Mouse (Mus musculus) intestine, postnatal 0 days (tissue): ENCODE measurements around the gene Drap1. TPM values are rescaled to one million over a fixed set of nuclear protein-coding genes. Genes with fewer than 3 reads are reported as not detected.

ENCODE experiments used
- ATAC-seq: fragments of 200-750 bp; cut with Nextera tagmentation; 2 replicates; pipeline ENCODE4 v1.8.0; 2017; ENCODE audit warnings: mild to moderate bottlenecking, moderate TSS enrichment, moderate library complexity
- H3K27ac ChIP-seq: fragments of 300-500 bp; sonication (generic); 2 replicates; pipeline ENCODE4 v1.5.1; 2014; ENCODE audit warnings: mild to moderate bottlenecking, low read depth, low read length, moderate library complexity
- H3K27me3 ChIP-seq: fragments of 300-500 bp; sonication (generic); replicated peaks from 2 replicates; pipeline ENCODE4 v1.6.1; 2014; ENCODE audit warnings: low read length, mixed read lengths; ENCODE audit not compliant: control insufficient read depth, insufficient read depth
- H3K36me3 ChIP-seq: fragments of 300-500 bp; sonication (generic); 2 replicates; pipeline ENCODE4 v1.6.1; 2014; ENCODE audit warnings: mild to moderate bottlenecking, moderate library complexity; ENCODE audit not compliant: control insufficient read depth, insufficient read depth
- H3K4me1 ChIP-seq: fragments of 300-500 bp; sonication (generic); replicated peaks from 2 replicates; pipeline ENCODE4 v1.6.1; 2014; ENCODE audit warnings: antibody characterized with exemption, low read length, mixed read lengths; ENCODE audit not compliant: control insufficient read depth, insufficient read depth
- H3K4me2 ChIP-seq: fragments of 300-500 bp; sonication (generic); replicated peaks from 2 replicates; pipeline ENCODE4 v1.6.1; 2014; ENCODE audit warnings: low read depth, mild to moderate bottlenecking, moderate library complexity
- H3K4me3 ChIP-seq: fragments of 300-500 bp; sonication (generic); 2 replicates; pipeline ENCODE4 v1.5.1; 2014; ENCODE audit warnings: low read depth, low read length
- H3K9ac ChIP-seq: fragments of 300-500 bp; sonication (generic); 2 replicates; pipeline ENCODE4 v1.6.1; 2014; ENCODE audit warnings: mild to moderate bottlenecking, low read depth, low read length
- H3K9me3 ChIP-seq: fragments of 300-500 bp; sonication (generic); 2 replicates; pipeline ENCODE4 v1.6.1; 2016; ENCODE audit warnings: mixed run types; ENCODE audit not compliant: control insufficient read depth
- CTCF ChIP-seq: sonication (generic); IDR thresholded peaks from 2 replicates; pipeline ENCODE4 v1.5.1; 2016; ENCODE audit warnings: low read depth, mild to moderate bottlenecking, control low read depth, antibody characterized with exemption, moderate library complexity
- WGBS: fragments of 180-500 bp; shearing (Covaris S2); extraction: QIAGEN DNeasy Blood & Tissue Kit; methylation state at CpG from one replicate; pipeline ENCODE4 v1.1.7; 2014; 5-methylcytosine and 5-hydroxymethylcytosine counted together
- polyA plus RNA-seq: library from polyadenylated mRNA; unstranded; fragments of >200 nt; fragmentation: Nextera tagmentation; extraction: Ambion mirVana; gene quantifications from 2 replicates; pipeline ENCODE4 v1.2.1, GENCODE M21; 2015

Drap1 gene
- polyA plus RNA-seq, 1 experiment from 2014 or later: 137 TPM

GRCm38 (mm10) chr19:5430408-5430807 lies 5.6 kb upstream of the Drap1 start:
- 78% methylated on average over 1 of the region's 1 CpGs for WGBS
- Histone ChIP-seq H3K9ac (no peak overlapping the region), H3K27me3 (no peaks in the 10 kb centered on the region), H3K4me1 (peaks cover 11% of the 10 kb centered on the region; the same call in 1 of the 2 replicates), H3K4me3 (no peak overlapping the region), H3K36me3 (peaks cover 10% of the 10 kb centered on the region; the same call in 1 of the 2 replicates), H3K9me3 (no peaks in the 10 kb centered on the region), H3K4me2 (no peak overlapping the region), H3K27ac (no peak overlapping the region)
- no peak for ATAC-seq
- TF ChIP-seq CTCF: no peak

DNA sequence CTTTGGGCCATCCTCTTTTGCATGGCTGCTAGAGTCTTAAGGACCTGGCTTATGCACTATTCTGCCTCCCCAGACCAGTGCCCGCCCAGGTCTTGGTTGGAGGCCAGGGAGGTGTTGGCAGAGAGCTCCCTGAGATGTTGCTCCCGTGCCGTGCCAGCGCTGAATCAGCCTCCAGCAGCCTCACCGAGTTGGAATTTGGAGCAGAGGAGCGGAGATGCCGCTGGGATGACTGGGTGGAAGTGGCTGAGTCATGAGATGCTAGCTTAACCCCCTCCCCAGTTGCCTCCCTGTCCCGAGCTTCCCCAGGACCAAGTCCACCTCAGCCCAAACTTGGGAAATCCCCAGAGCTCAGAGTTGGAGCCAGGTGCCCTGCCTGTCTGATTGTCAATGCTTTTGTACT lies 5.0 kb upstream of the Drap1 start:
- peaks cover 10% of the 10 kb centered on the region; the same call in 1 of the 2 replicates for H3K36me3 ChIP-seq
- H3K27ac ChIP-seq: no peak overlapping the region
- no peak for ATAC-seq
- H3K9me3 ChIP-seq: no peaks in the 10 kb centered on the region
- no peak overlapping the region for H3K4me2 ChIP-seq
- peaks cover 11% of the 10 kb centered on the region; the same call in 1 of the 2 replicates for H3K4me1 ChIP-seq
- no peak overlapping the region for H3K4me3 ChIP-seq
- H3K27me3 ChIP-seq: no peaks in the 10 kb centered on the region
- no peak for TF ChIP-seq CTCF
- 70% methylated on average over 8 of the region's 8 CpGs for WGBS
- no peak overlapping the region for H3K9ac ChIP-seq

GRCm38 (mm10) chr19:5429219-5429618 lies 4.4 kb upstream of the Drap1 start:
- no peak for TF ChIP-seq CTCF
- Histone ChIP-seq H3K4me1 (peaks cover 11% of the 10 kb centered on the region; the same call in 1 of the 2 replicates), H3K27me3 (no peaks in the 10 kb centered on the region), H3K9ac (no peak overlapping the region), H3K4me2 (no peak overlapping the region), H3K4me3 (no peak overlapping the region), H3K27ac (no peak overlapping the region), H3K36me3 (peaks cover 10% of the 10 kb centered on the region; the same call in 1 of the 2 replicates), H3K9me3 (no peaks in the 10 kb centered on the region)
- 82% methylated on average over 4 of the region's 4 CpGs for WGBS
- ATAC-seq: no peak

GRCm38 (mm10) chr19:5428083-5428482 lies 3.3 kb upstream of the Drap1 start:
- Histone ChIP-seq H3K4me2 (no peak overlapping the region), H3K4me1 (peaks cover 6% of the 10 kb centered on the region; the same call in 1 of the 2 replicates), H3K4me3 (no peak overlapping the region), H3K36me3 (peaks cover 13% of the 10 kb centered on the region), H3K27me3 (no peaks in the 10 kb centered on the region), H3K27ac (no peak overlapping the region), H3K9ac (no peak overlapping the region), H3K9me3 (no peaks in the 10 kb centered on the region)
- 87% methylated on average over 2 of the region's 2 CpGs for WGBS
- TF ChIP-seq CTCF: peak; percentile 70
- ATAC-seq: no peak

DNA sequence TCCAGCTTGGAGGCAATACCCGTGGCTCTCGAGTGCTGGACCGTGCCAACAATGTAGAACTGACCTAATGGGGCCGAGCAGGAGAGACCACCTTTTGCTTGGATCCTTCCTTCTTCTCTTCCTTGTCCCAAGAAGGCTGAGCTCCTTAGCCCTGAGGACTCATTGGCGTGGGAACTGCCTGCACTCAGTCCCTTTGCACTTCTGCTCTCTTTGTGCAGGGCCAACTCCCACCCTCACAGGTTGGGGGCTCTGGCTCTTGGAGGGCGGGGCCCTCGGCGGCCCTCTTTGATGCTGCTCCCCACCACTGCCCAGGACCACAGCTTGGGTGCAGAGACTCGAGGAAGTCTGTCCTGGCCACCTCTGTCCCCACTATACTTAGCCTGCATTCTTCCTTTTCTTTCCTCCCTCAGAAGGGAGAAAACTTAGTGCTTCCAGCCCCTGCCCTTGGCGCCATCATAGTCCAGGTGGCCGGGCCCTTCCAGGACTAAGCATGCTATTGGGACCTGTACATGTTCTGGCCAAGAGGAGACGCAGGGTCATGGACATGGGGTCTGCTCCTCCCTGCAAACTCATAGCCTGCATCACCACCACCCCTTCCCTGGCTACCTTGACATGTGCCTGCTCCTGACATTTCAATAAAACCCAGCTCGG lies 2.0 kb upstream of the Drap1 start:
- H3K4me3 ChIP-seq: no peak overlapping the region
- H3K9ac ChIP-seq: no peak overlapping the region
- H3K27me3 ChIP-seq: no peaks in the 10 kb centered on the region
- ATAC-seq: no peak
- H3K4me1 ChIP-seq: peaks cover 6% of the 10 kb centered on the region; the same call in 1 of the 2 replicates
- no peak overlapping the region for H3K27ac ChIP-seq
- no peak for TF ChIP-seq CTCF
- peaks cover 24% of the 10 kb centered on the region for H3K36me3 ChIP-seq
- 82% methylated on average over 13 of the region's 13 CpGs for WGBS
- peak overlapping the region; percentile 81 for H3K4me2 ChIP-seq
- H3K9me3 ChIP-seq: no peaks in the 10 kb centered on the region

DNA sequence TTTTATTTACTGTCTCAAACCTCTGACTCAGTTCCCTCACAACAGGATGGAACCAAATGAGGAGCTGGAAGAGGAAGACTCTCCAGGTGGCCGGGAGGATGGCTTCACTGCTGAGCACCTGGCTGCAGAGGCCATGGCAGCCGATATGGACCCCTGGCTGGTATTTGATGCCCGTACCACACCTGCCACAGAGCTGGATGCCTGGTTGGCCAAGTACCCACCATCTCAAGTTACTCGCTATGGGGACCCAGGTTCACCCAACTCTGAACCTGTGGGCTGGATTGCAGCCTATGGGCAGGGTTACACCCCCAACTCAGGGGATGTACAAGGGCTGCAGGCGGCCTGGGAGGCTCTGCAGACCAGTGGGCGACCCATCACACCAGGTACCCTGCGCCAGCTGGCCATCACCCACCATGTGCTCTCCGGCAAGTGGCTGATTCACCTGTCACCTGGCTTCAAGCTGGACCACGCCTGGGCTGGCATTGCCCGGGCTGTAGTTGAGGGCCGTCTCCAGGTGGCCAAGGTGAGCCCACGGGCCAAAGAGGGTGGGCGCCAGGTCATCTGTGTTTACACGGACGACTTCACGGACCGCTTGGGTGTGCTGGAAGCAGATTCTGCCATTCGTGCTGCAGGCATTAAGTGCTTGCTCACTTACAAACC lies 1.3 kb upstream of the Drap1 start:
- Histone ChIP-seq H3K4me1 (peaks cover 6% of the 10 kb centered on the region; the same call in 1 of the 2 replicates), H3K27me3 (no peaks in the 10 kb centered on the region), H3K9me3 (no peaks in the 10 kb centered on the region), H3K4me3 (peak overlapping the region; percentile 84), H3K27ac (peak overlapping the region; percentile 77; the same call in 1 of the 2 replicates), H3K36me3 (peaks cover 27% of the 10 kb centered on the region), H3K9ac (peak overlapping the region; percentile 91), H3K4me2 (peak overlapping the region; percentile 81)
- no peak for TF ChIP-seq CTCF
- 84% methylated on average over 18 of the region's 18 CpGs for WGBS
- no peak for ATAC-seq
